Mouse (Mus musculus): ENCODE results near the gene Zbtb21. TPM values are rescaled to one million over a fixed set of nuclear protein-coding genes. Genes with fewer than 3 reads are reported as not detected.

The Zbtb21 gene
- polyA plus RNA-seq, 1 experiment: 17.3 TPM

GRCm38 (mm10) chr16:97977277-97977676 lies 14.9 kb upstream of the Zbtb21 start:
- Histone ChIP-seq H3K27ac (ENCODE audit: insufficient read depth, low read length) (no peak overlapping the region), H3K4me3 (ENCODE audit: insufficient read depth, low read length) (no peak overlapping the region), H3K4me1 (ENCODE audit: control insufficient read depth, insufficient read depth, low read length) (no peaks in the 10 kb centered on the region)
- TF ChIP-seq CTCF (IDR thresholded peaks at IDR 0.05; ENCODE audit: extremely low read depth, insufficient read depth, low read length) (no peak), POLR2A (IDR thresholded peaks at IDR 0.05; ENCODE audit: extremely low read depth, insufficient read depth, low read length) (no peak)

- TF ChIP-seq CTCF (IDR thresholded peaks at IDR 0.05; ENCODE audit: extremely low read depth, insufficient read depth, low read length) (no peak), POLR2A (IDR thresholded peaks at IDR 0.05; ENCODE audit: extremely low read depth, insufficient read depth, low read length) (no peak)
- Histone ChIP-seq H3K27ac (ENCODE audit: insufficient read depth, low read length) (no peak overlapping the region), H3K4me3 (ENCODE audit: insufficient read depth, low read length) (no peak overlapping the region), H3K4me1 (ENCODE audit: control insufficient read depth, insufficient read depth, low read length) (no peaks in the 10 kb centered on the region)
Measured at GRCm38 (mm10) chr16:97963956-97964540, 1.6 kb upstream of the Zbtb21 start.

GRCm38 (mm10) chr16:97961381-97962150 lies 856 bp downstream of the Zbtb21 start:
- Histone ChIP-seq H3K27ac (ENCODE audit: insufficient read depth, low read length) (peak overlapping the region; percentile 43; the same call in 1 of the 2 replicates), H3K4me1 (ENCODE audit: control insufficient read depth, insufficient read depth, low read length) (no peaks in the 10 kb centered on the region), H3K4me3 (ENCODE audit: insufficient read depth, low read length) (peak overlapping the region; percentile 68)
- no peak for TF ChIP-seq CTCF (IDR thresholded peaks at IDR 0.05; ENCODE audit: extremely low read depth, insufficient read depth, low read length)

- H3K4me1 ChIP-seq (ENCODE audit: control insufficient read depth, insufficient read depth, low read length): no peaks in the 10 kb centered on the region
- TF ChIP-seq POLR2A (IDR thresholded peaks at IDR 0.05; ENCODE audit: extremely low read depth, insufficient read depth, low read length) (no peak), CTCF (IDR thresholded peaks at IDR 0.05; ENCODE audit: extremely low read depth, insufficient read depth, low read length) (no peak)
- H3K4me3 ChIP-seq (ENCODE audit: insufficient read depth, low read length): no peak overlapping the region
Measured at GRCm38 (mm10) chr16:97960348-97960747, 2.1 kb downstream of the Zbtb21 start.

GRCm38 (mm10) chr16:97958401-97958973 lies 3.9 kb downstream of the Zbtb21 start:
- TF ChIP-seq CTCF (IDR thresholded peaks at IDR 0.05; ENCODE audit: extremely low read depth, insufficient read depth, low read length) (no peak), POLR2A (IDR thresholded peaks at IDR 0.05; ENCODE audit: extremely low read depth, insufficient read depth, low read length) (no peak)
- Histone ChIP-seq H3K4me1 (ENCODE audit: control insufficient read depth, insufficient read depth, low read length) (no peaks in the 10 kb centered on the region), H3K4me3 (ENCODE audit: insufficient read depth, low read length) (no peak overlapping the region), H3K27ac (ENCODE audit: insufficient read depth, low read length) (no peak overlapping the region)

More at GRCm38 (mm10) chr16:97960348-97960747, 2.1 kb downstream of the Zbtb21 start:
- H3K27ac ChIP-seq (ENCODE audit: insufficient read depth, low read length): no peak overlapping the region

GRCm38 (mm10) chr16:97957626-97958025 lies 4.8 kb downstream of the Zbtb21 start:
- Histone ChIP-seq H3K27ac (ENCODE audit: insufficient read depth, low read length) (no peak overlapping the region), H3K4me3 (ENCODE audit: insufficient read depth, low read length) (no peak overlapping the region), H3K4me1 (ENCODE audit: control insufficient read depth, insufficient read depth, low read length) (no peaks in the 10 kb centered on the region)
- TF ChIP-seq CTCF (IDR thresholded peaks at IDR 0.05; ENCODE audit: extremely low read depth, insufficient read depth, low read length) (no peak), POLR2A (IDR thresholded peaks at IDR 0.05; ENCODE audit: extremely low read depth, insufficient read depth, low read length) (no peak)

GRCm38 (mm10) chr16:97956011-97956410 lies 6.4 kb downstream of the Zbtb21 start:
- Histone ChIP-seq H3K4me3 (ENCODE audit: insufficient read depth, low read length) (no peak overlapping the region), H3K4me1 (ENCODE audit: control insufficient read depth, insufficient read depth, low read length) (no peaks in the 10 kb centered on the region), H3K27ac (ENCODE audit: insufficient read depth, low read length) (no peak overlapping the region)
- TF ChIP-seq CTCF (IDR thresholded peaks at IDR 0.05; ENCODE audit: extremely low read depth, insufficient read depth, low read length): no peak
- no peak for TF ChIP-seq POLR2A (IDR thresholded peaks at IDR 0.05; ENCODE audit: extremely low read depth, insufficient read depth, low read length)

- Histone ChIP-seq H3K4me1 (ENCODE audit: control insufficient read depth, insufficient read depth, low read length) (no peaks in the 10 kb centered on the region), H3K27ac (ENCODE audit: insufficient read depth, low read length) (no peak overlapping the region), H3K4me3 (ENCODE audit: insufficient read depth, low read length) (no peak overlapping the region)
- TF ChIP-seq POLR2A (IDR thresholded peaks at IDR 0.05; ENCODE audit: extremely low read depth, insufficient read depth, low read length): no peak
- no peak for TF ChIP-seq CTCF (IDR thresholded peaks at IDR 0.05; ENCODE audit: extremely low read depth, insufficient read depth, low read length)
Measured at GRCm38 (mm10) chr16:97953300-97953699, 9.1 kb downstream of the Zbtb21 start.

GRCm38 (mm10) chr16:97952801-97953200 lies 9.6 kb downstream of the Zbtb21 start:
- H3K27ac ChIP-seq (ENCODE audit: insufficient read depth, low read length): no peak overlapping the region
- H3K4me3 ChIP-seq (ENCODE audit: insufficient read depth, low read length): no peak overlapping the region
- no peak for TF ChIP-seq CTCF (IDR thresholded peaks at IDR 0.05; ENCODE audit: extremely low read depth, insufficient read depth, low read length)
- no peaks in the 10 kb centered on the region for H3K4me1 ChIP-seq (ENCODE audit: control insufficient read depth, insufficient read depth, low read length)

- TF ChIP-seq CTCF (IDR thresholded peaks at IDR 0.05; ENCODE audit: extremely low read depth, insufficient read depth, low read length): no peak
- TF ChIP-seq POLR2A (IDR thresholded peaks at IDR 0.05; ENCODE audit: extremely low read depth, insufficient read depth, low read length): no peak
Measured at GRCm38 (mm10) chr16:97952371-97952770, 10.1 kb downstream of the Zbtb21 start.

More at GRCm38 (mm10) chr16:97952371-97952770, 10.1 kb downstream of the Zbtb21 start:
- no peak overlapping the region for H3K27ac ChIP-seq (ENCODE audit: insufficient read depth, low read length)
- no peaks in the 10 kb centered on the region for H3K4me1 ChIP-seq (ENCODE audit: control insufficient read depth, insufficient read depth, low read length)
- H3K4me3 ChIP-seq (ENCODE audit: insufficient read depth, low read length): no peak overlapping the region
